Mouse (Mus musculus): Measurements from ENCODE around the gene Pex19. TPM values are rescaled to one million over a fixed set of nuclear protein-coding genes. Genes with fewer than 3 reads are reported as not detected.

Gene Pex19
- polyA plus RNA-seq, 1 experiment: 64.1 TPM

GRCm38 (mm10) chr1:172172381-172172780 lies 45.8 kb downstream of the Pex19 start:
- no peaks in the 10 kb centered on the region for H3K4me1 ChIP-seq (ENCODE audit: control insufficient read depth, insufficient read depth, low read length)
- H3K4me3 ChIP-seq (ENCODE audit: insufficient read depth, low read length): no peak overlapping the region
- no peak overlapping the region for H3K27ac ChIP-seq (ENCODE audit: insufficient read depth, low read depth, low read length)
- TF ChIP-seq POLR2A (IDR thresholded peaks at IDR 0.05; ENCODE audit: borderline replicate concordance, low read depth, low read length): no peak
- no peak for TF ChIP-seq CTCF (IDR thresholded peaks at IDR 0.05; ENCODE audit: low read depth, low read length)

GRCm38 (mm10) chr1:172173181-172173580 lies 46.6 kb downstream of the Pex19 start:
- Histone ChIP-seq H3K27ac (ENCODE audit: insufficient read depth, low read depth, low read length) (no peak overlapping the region), H3K4me3 (ENCODE audit: insufficient read depth, low read length) (no peak overlapping the region), H3K4me1 (ENCODE audit: control insufficient read depth, insufficient read depth, low read length) (no peaks in the 10 kb centered on the region)
- TF ChIP-seq POLR2A (IDR thresholded peaks at IDR 0.05; ENCODE audit: borderline replicate concordance, low read depth, low read length): no peak
- no peak for TF ChIP-seq CTCF (IDR thresholded peaks at IDR 0.05; ENCODE audit: low read depth, low read length)

- H3K27ac ChIP-seq (ENCODE audit: insufficient read depth, low read depth, low read length): no peak overlapping the region
- no peaks in the 10 kb centered on the region for H3K4me1 ChIP-seq (ENCODE audit: control insufficient read depth, insufficient read depth, low read length)
- no peak for TF ChIP-seq POLR2A (IDR thresholded peaks at IDR 0.05; ENCODE audit: borderline replicate concordance, low read depth, low read length)
- TF ChIP-seq CTCF (IDR thresholded peaks at IDR 0.05; ENCODE audit: low read depth, low read length): no peak
- H3K4me3 ChIP-seq (ENCODE audit: insufficient read depth, low read length): no peak overlapping the region
Observed at GRCm38 (mm10) chr1:172177791-172178190, 51.2 kb downstream of the Pex19 start.

GRCm38 (mm10) chr1:172179102-172179501 lies 52.5 kb downstream of the Pex19 start:
- Histone ChIP-seq H3K27ac (ENCODE audit: insufficient read depth, low read depth, low read length) (no peak overlapping the region), H3K4me1 (ENCODE audit: control insufficient read depth, insufficient read depth, low read length) (no peaks in the 10 kb centered on the region), H3K4me3 (ENCODE audit: insufficient read depth, low read length) (no peak overlapping the region)
- no peak for TF ChIP-seq POLR2A (IDR thresholded peaks at IDR 0.05; ENCODE audit: borderline replicate concordance, low read depth, low read length)
- TF ChIP-seq CTCF (IDR thresholded peaks at IDR 0.05; ENCODE audit: low read depth, low read length): no peak

- no peaks in the 10 kb centered on the region for H3K4me1 ChIP-seq (ENCODE audit: control insufficient read depth, insufficient read depth, low read length)
- TF ChIP-seq CTCF (IDR thresholded peaks at IDR 0.05; ENCODE audit: low read depth, low read length) (no peak), POLR2A (IDR thresholded peaks at IDR 0.05; ENCODE audit: borderline replicate concordance, low read depth, low read length) (no peak)
Observed at GRCm38 (mm10) chr1:172180881-172181280, 54.3 kb downstream of the Pex19 start.

GRCm38 (mm10) chr1:172181777-172182176 lies 55.2 kb downstream of the Pex19 start:
- no peak overlapping the region for H3K4me3 ChIP-seq (ENCODE audit: insufficient read depth, low read length)
- H3K4me1 ChIP-seq (ENCODE audit: control insufficient read depth, insufficient read depth, low read length): no peaks in the 10 kb centered on the region
- no peak for TF ChIP-seq CTCF (IDR thresholded peaks at IDR 0.05; ENCODE audit: low read depth, low read length)
- TF ChIP-seq POLR2A (IDR thresholded peaks at IDR 0.05; ENCODE audit: borderline replicate concordance, low read depth, low read length): no peak
- H3K27ac ChIP-seq (ENCODE audit: insufficient read depth, low read depth, low read length): no peak overlapping the region

More at GRCm38 (mm10) chr1:172180881-172181280, 54.3 kb downstream of the Pex19 start:
- H3K27ac ChIP-seq (ENCODE audit: insufficient read depth, low read depth, low read length): no peak overlapping the region
- no peak overlapping the region for H3K4me3 ChIP-seq (ENCODE audit: insufficient read depth, low read length)

- H3K4me3 ChIP-seq (ENCODE audit: insufficient read depth, low read length): no peak overlapping the region
- no peak for TF ChIP-seq POLR2A (IDR thresholded peaks at IDR 0.05; ENCODE audit: borderline replicate concordance, low read depth, low read length)
- no peak for TF ChIP-seq CTCF (IDR thresholded peaks at IDR 0.05; ENCODE audit: low read depth, low read length)
- H3K4me1 ChIP-seq (ENCODE audit: control insufficient read depth, insufficient read depth, low read length): peaks cover 4% of the 10 kb centered on the region
- H3K27ac ChIP-seq (ENCODE audit: insufficient read depth, low read depth, low read length): no peak overlapping the region
Observed at GRCm38 (mm10) chr1:172183056-172183455, 56.5 kb downstream of the Pex19 start.

GRCm38 (mm10) chr1:172183915-172184314 lies 57.4 kb downstream of the Pex19 start:
- no peak overlapping the region for H3K4me3 ChIP-seq (ENCODE audit: insufficient read depth, low read length)
- no peak for TF ChIP-seq POLR2A (IDR thresholded peaks at IDR 0.05; ENCODE audit: borderline replicate concordance, low read depth, low read length)
- no peak for TF ChIP-seq CTCF (IDR thresholded peaks at IDR 0.05; ENCODE audit: low read depth, low read length)
- peaks cover 6% of the 10 kb centered on the region for H3K4me1 ChIP-seq (ENCODE audit: control insufficient read depth, insufficient read depth, low read length)
- no peak overlapping the region for H3K27ac ChIP-seq (ENCODE audit: insufficient read depth, low read depth, low read length)

Other genes starting within 250 kb of the Pex19 start
- gene Gm10521, start 231.1 kb upstream of the Pex19 start, polyA plus RNA-seq (2012; ENCODE audit: insufficient read depth, insufficient read length, missing spikeins): 32.2 and 33.8 TPM in 2 replicates
- 0.83 and 0.94 TPM in 2 replicates for gene Slamf6, start 209.2 kb upstream of the Pex19 start, polyA plus RNA-seq (2012; ENCODE audit: insufficient read depth, insufficient read length, missing spikeins)
- 0.74 and 1.2 TPM in 2 replicates for gene Vangl2, start 98.3 kb upstream of the Pex19 start, polyA plus RNA-seq (2012; ENCODE audit: insufficient read depth, insufficient read length, missing spikeins)
- not detected in 2 replicates for gene Nhlh1, start 69.2 kb upstream of the Pex19 start, polyA plus RNA-seq (2012; ENCODE audit: insufficient read depth, insufficient read length, missing spikeins)
- gene Copa, start 44.2 kb upstream of the Pex19 start, polyA plus RNA-seq (2012; ENCODE audit: insufficient read depth, insufficient read length, missing spikeins): 159 and 167 TPM in 2 replicates
- 142 and 144 TPM in 2 replicates for gene Ncstn, start 44.0 kb upstream of the Pex19 start, polyA plus RNA-seq (2012; ENCODE audit: insufficient read depth, insufficient read length, missing spikeins)
- gene Dcaf8, start 21.3 kb downstream of the Pex19 start, polyA plus RNA-seq (2012; ENCODE audit: insufficient read depth, insufficient read length, missing spikeins): 73.2 and 78.3 TPM in 2 replicates
- gene Pea15a, start 80.0 kb downstream of the Pex19 start, polyA plus RNA-seq (2012; ENCODE audit: insufficient read depth, insufficient read length, missing spikeins): 249 and 256 TPM in 2 replicates
- not detected in 2 replicates for gene Casq1, start 93.1 kb downstream of the Pex19 start, polyA plus RNA-seq (2012; ENCODE audit: insufficient read depth, insufficient read length, missing spikeins)
- gene Atp1a4, start 131.7 kb downstream of the Pex19 start, polyA plus RNA-seq (2012; ENCODE audit: insufficient read depth, insufficient read length, missing spikeins): not detected in 2 replicates
- gene Igsf8, start 134.9 kb downstream of the Pex19 start, polyA plus RNA-seq (2012; ENCODE audit: insufficient read depth, insufficient read length, missing spikeins): 90.3 and 110 TPM in 2 replicates
- 0.15 and 0.36 TPM in 2 replicates for gene Atp1a2, start 171.3 kb downstream of the Pex19 start, polyA plus RNA-seq (2012; ENCODE audit: insufficient read depth, insufficient read length, missing spikeins)
- 1.8 and 2.2 TPM in 2 replicates for gene Kcnj9, start 202.6 kb downstream of the Pex19 start, polyA plus RNA-seq (2012; ENCODE audit: insufficient read depth, insufficient read length, missing spikeins)
- gene Kcnj10, start 214.5 kb downstream of the Pex19 start, polyA plus RNA-seq (2012; ENCODE audit: insufficient read depth, insufficient read length, missing spikeins): 52.3 and 58.4 TPM in 2 replicates
- 14.3 and 15.4 TPM in 2 replicates for gene Pigm, start 249.8 kb downstream of the Pex19 start, polyA plus RNA-seq (2012; ENCODE audit: insufficient read depth, insufficient read length, missing spikeins)